Mouse (Mus musculus): Measurements from ENCODE around the gene Ankrd63. TPM values are rescaled to one million over a fixed set of nuclear protein-coding genes. Genes with fewer than 3 reads are reported as not detected.
A peak's percentile ranks its signal among the peaks of the same experiment; 100 is the strongest.
"Not testable (repeated sequence)": the region's sequence is repeated elsewhere in the genome, so short reads cannot be mapped to it uniquely, and the experiment has no call there.

Gene Ankrd63
- polyA plus RNA-seq, 1 experiment from 2014 or later: 0.06 TPM

DNA sequence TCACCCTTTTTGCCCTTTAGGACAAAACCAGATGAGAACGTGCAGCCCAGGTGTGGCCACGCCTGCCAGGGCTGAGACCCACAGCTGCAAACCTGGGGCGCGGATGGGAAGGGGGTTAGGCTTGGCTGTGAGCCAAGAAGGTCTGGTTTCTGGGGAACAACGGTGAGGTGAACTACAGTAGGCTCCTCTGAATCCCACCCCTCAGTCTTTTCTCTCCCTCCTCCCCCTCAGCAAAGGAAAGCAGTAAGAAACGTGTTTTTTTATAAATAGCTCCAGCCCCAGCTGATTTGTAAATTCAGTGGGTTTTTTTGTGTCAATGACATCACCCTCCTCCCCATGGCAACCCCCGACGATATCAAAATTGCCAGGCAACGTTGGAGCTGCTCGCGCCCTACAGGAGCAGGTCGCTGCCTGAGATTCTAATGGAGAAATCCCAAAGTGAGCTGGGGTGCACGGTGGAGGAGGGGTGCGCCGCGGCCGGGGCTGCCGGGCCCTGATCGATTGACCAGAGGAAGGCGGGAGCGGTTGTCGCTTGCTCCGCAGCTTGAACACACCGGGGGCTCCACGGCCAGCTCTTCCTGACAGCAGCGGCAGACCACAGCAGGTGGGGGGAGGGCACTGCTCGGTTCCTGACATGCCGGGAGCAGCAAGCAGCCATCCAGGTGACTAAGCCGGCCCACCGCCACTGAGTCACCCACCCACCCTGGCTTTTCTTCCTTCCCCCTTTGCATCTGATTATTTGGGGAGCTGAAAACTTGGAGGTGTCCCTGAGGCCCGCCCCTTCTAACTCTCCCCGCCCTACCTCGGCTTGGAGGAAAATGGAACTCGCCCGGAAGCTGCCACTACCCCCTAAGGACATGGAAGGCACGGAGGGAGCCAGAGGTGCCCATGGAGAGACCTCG lies 40.6 kb downstream of the Ankrd63 start, which contains the start of gene Pak6:
Gene Pak6 (plus strand): TSS at position 402 of the 902 bp plus-strand sequence.
- Histone ChIP-seq H3K27ac (ENCODE audit: low read length) (peak within 1 kb of the TSS; percentile 68), H3K9me3 (replicated peaks; ENCODE audit: control insufficient read depth, low read length) (no peaks in the 10 kb centered on the region), H3K9ac (ENCODE audit: low read depth, low read length) (peak within 1 kb of the TSS; percentile 69), H3K4me3 (ENCODE audit: low read depth, low read length) (peak within 1 kb of the TSS; percentile 64), H3K4me1 (ENCODE audit: control insufficient read depth, low read depth, low read length) (peaks cover 55% of the 10 kb centered on the region), H3K36me3 (ENCODE audit: control insufficient read depth, insufficient read depth) (no peaks in the 10 kb centered on the region), H3K4me2 (ENCODE audit: low read depth, low read length) (peak within 1 kb of the TSS; percentile 91), H3K27me3 (ENCODE audit: control insufficient read depth, insufficient read depth, low read depth, low read length) (no peaks in the 10 kb centered on the region)
- ATAC-seq (ENCODE audit: low read depth): no peak
- 1% methylated on average over 36 of the region's 37 CpGs for WGBS (ENCODE audit: insufficient replicate concordance)

DNA sequence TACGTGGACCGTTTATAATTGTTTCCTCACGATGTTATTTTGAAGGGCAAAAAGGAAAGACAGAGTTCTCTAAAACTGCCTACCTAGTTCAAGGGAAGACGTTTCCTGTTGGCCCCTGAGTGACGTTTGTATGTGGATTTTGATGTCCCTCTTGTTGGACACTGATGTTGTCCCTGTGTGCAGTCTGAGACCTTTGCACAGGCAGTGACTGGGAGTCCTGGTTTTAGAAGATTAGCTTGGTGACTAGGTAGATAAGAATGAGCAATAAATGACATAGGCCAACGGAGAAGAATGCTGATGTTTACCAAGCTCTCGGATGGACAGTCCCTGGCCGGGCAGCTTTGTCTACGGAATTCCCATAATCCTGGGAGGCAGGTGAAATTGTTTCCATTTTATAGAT lies 41.9 kb downstream of the Ankrd63 start:
- no peak overlapping the region; the same call in 1 of the 2 replicates for H3K4me2 ChIP-seq (ENCODE audit: low read depth, low read length)
- no peaks in the 10 kb centered on the region for H3K9me3 ChIP-seq (replicated peaks; ENCODE audit: control insufficient read depth, low read length)
- H3K4me1 ChIP-seq (ENCODE audit: control insufficient read depth, low read depth, low read length): peaks cover 60% of the 10 kb centered on the region
- no peaks in the 10 kb centered on the region for H3K36me3 ChIP-seq (ENCODE audit: control insufficient read depth, insufficient read depth)
- H3K4me3 ChIP-seq (ENCODE audit: low read depth, low read length): no peak overlapping the region
- no peak overlapping the region for H3K9ac ChIP-seq (ENCODE audit: low read depth, low read length)
- WGBS (ENCODE audit: insufficient replicate concordance): 34% methylated on average over 9 of the region's 9 CpGs
- no peaks in the 10 kb centered on the region for H3K27me3 ChIP-seq (ENCODE audit: control insufficient read depth, insufficient read depth, low read depth, low read length)
- H3K27ac ChIP-seq (ENCODE audit: low read length): peak overlapping the region; percentile 68
- no peak for ATAC-seq (ENCODE audit: low read depth)

DNA sequence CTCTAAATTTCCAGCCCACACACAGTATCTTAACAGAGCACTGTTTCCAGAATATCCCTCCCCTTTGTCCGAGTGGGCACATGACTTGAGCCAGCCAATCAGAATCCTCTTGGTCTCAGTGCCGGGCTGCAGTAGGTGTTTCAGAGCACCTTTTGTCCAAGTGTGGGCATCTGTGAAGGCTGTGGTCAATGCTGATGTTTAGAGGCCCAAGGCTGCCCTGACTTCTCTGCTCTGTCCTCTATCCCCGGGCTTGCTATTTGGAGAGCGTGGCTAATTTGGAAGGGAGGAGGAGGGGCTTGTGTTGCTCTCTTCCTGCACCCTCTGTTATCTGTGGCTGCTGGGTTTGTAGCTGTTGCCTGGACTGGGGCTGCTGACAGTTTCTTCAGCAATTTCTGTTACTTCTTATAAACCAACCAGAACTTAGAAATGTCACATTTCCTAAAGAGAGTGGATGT lies 43.7 kb downstream of the Ankrd63 start:
- peak overlapping the region; percentile 78 for H3K4me2 ChIP-seq (ENCODE audit: low read depth, low read length)
- no peaks in the 10 kb centered on the region for H3K36me3 ChIP-seq (ENCODE audit: control insufficient read depth, insufficient read depth)
- WGBS (ENCODE audit: insufficient replicate concordance): 1% methylated on average over 4 of the region's 4 CpGs
- H3K4me3 ChIP-seq (ENCODE audit: low read depth, low read length): peak overlapping the region; percentile 59
- peak overlapping the region; percentile 95 for H3K27ac ChIP-seq (ENCODE audit: low read length)
- H3K9me3 ChIP-seq (replicated peaks; ENCODE audit: control insufficient read depth, low read length): no peaks in the 10 kb centered on the region
- H3K4me1 ChIP-seq (ENCODE audit: control insufficient read depth, low read depth, low read length): peaks cover 60% of the 10 kb centered on the region
- peak; percentile 66 for ATAC-seq (ENCODE audit: low read depth)
- peak overlapping the region; percentile 60 for H3K9ac ChIP-seq (ENCODE audit: low read depth, low read length)
- H3K27me3 ChIP-seq (ENCODE audit: control insufficient read depth, insufficient read depth, low read depth, low read length): no peaks in the 10 kb centered on the region

DNA sequence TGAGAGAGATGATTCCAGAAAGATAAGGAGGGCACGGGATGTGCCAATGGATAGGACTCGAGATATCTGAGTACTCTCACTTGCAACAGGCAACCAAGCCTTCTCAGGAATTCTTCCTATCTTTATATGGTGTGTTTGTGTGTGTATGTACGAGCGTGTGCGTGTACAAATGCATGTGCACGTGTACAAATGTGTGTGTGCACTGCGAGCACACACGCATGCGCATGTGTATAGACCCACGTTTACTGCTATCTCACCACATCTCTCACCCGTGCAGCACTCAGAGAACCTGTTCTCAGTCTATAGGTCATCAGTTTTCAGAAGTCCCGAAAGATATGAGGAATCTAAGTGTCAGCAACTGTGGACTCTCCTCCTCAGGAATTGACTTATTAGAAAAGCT lies 44.3 kb downstream of the Ankrd63 start:
- WGBS (ENCODE audit: insufficient replicate concordance): 43% methylated on average over 12 of the region's 12 CpGs
- peaks cover 60% of the 10 kb centered on the region for H3K4me1 ChIP-seq (ENCODE audit: control insufficient read depth, low read depth, low read length)
- H3K4me3 ChIP-seq (ENCODE audit: low read depth, low read length): peak overlapping the region; percentile 59
- H3K9me3 ChIP-seq (replicated peaks; ENCODE audit: control insufficient read depth, low read length): no peaks in the 10 kb centered on the region
- no peaks in the 10 kb centered on the region for H3K36me3 ChIP-seq (ENCODE audit: control insufficient read depth, insufficient read depth)
- 0 out of 2 replicates have a peak, but pooled peaks have one; percentile 3 for ATAC-seq (ENCODE audit: low read depth)
- H3K27me3 ChIP-seq (ENCODE audit: control insufficient read depth, insufficient read depth, low read depth, low read length): no peaks in the 10 kb centered on the region
- H3K4me2 ChIP-seq (ENCODE audit: low read depth, low read length): peak overlapping the region; percentile 78
- peak overlapping the region; percentile 95 for H3K27ac ChIP-seq (ENCODE audit: low read length)
- H3K9ac ChIP-seq (ENCODE audit: low read depth, low read length): peak overlapping the region; percentile 60

DNA sequence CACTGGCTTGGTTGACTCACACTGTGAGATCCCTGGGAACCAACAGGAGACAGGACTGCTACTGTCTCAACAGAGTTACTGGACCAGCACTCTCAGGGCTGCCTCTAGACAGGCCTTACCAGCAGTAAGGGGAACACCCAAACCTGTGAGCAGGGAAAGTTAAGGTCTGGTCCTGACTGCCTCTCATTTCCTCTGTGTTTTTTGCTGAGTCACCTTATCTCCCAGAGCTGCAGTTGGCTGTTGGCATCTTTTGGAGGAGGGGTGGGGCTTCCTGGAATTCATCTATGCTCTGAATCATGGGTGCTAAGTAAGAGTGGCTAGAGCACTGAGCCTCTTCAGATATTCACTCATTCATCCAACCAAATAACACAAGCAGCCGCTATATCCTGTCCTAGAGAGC lies 44.7 kb downstream of the Ankrd63 start:
- Histone ChIP-seq H3K36me3 (ENCODE audit: control insufficient read depth, insufficient read depth) (no peaks in the 10 kb centered on the region), H3K9ac (ENCODE audit: low read depth, low read length) (peak overlapping the region; percentile 60), H3K9me3 (replicated peaks; ENCODE audit: control insufficient read depth, low read length) (no peaks in the 10 kb centered on the region), H3K4me2 (ENCODE audit: low read depth, low read length) (peak overlapping the region; percentile 78), H3K4me3 (ENCODE audit: low read depth, low read length) (peak overlapping the region; percentile 59), H3K27me3 (ENCODE audit: control insufficient read depth, insufficient read depth, low read depth, low read length) (no peaks in the 10 kb centered on the region), H3K4me1 (ENCODE audit: control insufficient read depth, low read depth, low read length) (peaks cover 58% of the 10 kb centered on the region), H3K27ac (ENCODE audit: low read length) (peak overlapping the region; percentile 95)
- peak; percentile 83 for ATAC-seq (ENCODE audit: low read depth)
- 10% methylated on average over 1 of the region's 1 CpGs for WGBS (ENCODE audit: insufficient replicate concordance)

DNA sequence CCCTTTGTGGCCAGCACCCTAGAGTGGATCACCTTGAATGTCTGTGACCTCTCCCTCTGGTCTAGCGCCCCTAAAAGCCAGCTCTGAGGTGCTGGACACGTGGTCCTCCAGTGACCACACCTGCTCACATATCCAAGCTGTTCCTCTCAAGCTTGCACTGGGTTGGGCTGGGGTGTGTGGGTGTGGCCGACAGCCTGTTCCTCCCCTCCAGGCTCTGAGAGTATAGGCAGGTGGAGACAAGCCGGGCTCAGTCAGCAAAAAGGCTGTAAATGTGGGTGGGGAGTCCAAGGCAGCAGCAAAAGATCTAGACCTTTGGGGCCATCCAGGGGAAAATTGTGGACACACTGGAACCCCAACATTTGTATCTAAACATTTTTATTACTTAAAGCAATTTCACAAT lies 45.3 kb downstream of the Ankrd63 start:
- WGBS (ENCODE audit: insufficient replicate concordance): 7% methylated on average over 4 of the region's 4 CpGs
- Histone ChIP-seq H3K36me3 (ENCODE audit: control insufficient read depth, insufficient read depth) (no peaks in the 10 kb centered on the region), H3K4me3 (ENCODE audit: low read depth, low read length) (peak overlapping the region; percentile 59), H3K27me3 (ENCODE audit: control insufficient read depth, insufficient read depth, low read depth, low read length) (no peaks in the 10 kb centered on the region), H3K4me1 (ENCODE audit: control insufficient read depth, low read depth, low read length) (peaks cover 52% of the 10 kb centered on the region), H3K9ac (ENCODE audit: low read depth, low read length) (peak overlapping the region; percentile 43), H3K27ac (ENCODE audit: low read length) (peak overlapping the region; percentile 95), H3K9me3 (replicated peaks; ENCODE audit: control insufficient read depth, low read length) (no peaks in the 10 kb centered on the region), H3K4me2 (ENCODE audit: low read depth, low read length) (peak overlapping the region; percentile 78)
- ATAC-seq (ENCODE audit: low read depth): peak; percentile 88

DNA sequence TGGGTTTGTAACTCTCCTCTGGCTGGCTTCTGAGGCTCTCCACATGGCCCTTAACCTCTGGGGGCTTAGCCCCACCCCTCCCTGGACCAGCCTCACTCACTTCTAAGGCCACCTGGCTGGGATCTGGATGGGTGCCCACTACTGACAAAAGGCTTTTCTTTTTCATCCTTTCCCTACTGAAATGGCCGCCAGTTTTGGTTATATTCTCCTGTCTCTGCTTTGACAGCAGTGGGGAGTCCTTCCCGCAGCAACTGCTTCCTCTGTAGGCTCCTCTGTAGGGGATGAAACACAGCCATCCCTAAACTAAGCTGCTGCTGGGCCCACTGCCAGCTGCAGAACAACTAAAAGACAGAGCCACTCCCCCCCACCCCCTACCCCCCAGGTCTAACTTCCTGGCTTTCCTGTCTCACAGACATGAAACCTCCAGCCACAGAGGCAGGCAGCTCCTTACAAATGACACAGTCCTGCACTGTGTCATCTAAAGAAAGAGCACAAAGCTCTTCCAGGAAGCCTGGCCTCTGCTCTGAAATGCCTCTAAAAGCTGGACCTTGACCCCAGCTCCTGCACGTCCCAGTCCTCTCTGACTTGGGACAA lies 47.0 kb downstream of the Ankrd63 start:
- H3K27ac ChIP-seq (ENCODE audit: low read length): no peak overlapping the region
- H3K4me1 ChIP-seq (ENCODE audit: control insufficient read depth, low read depth, low read length): peaks cover 35% of the 10 kb centered on the region
- no peak overlapping the region for H3K4me2 ChIP-seq (ENCODE audit: low read depth, low read length)
- H3K9me3 ChIP-seq (replicated peaks; ENCODE audit: control insufficient read depth, low read length): no peaks in the 10 kb centered on the region
- H3K27me3 ChIP-seq (ENCODE audit: control insufficient read depth, insufficient read depth, low read depth, low read length): no peaks in the 10 kb centered on the region
- no peaks in the 10 kb centered on the region for H3K36me3 ChIP-seq (ENCODE audit: control insufficient read depth, insufficient read depth)
- H3K4me3 ChIP-seq (ENCODE audit: low read depth, low read length): no peak overlapping the region
- 46% methylated on average over 3 of the region's 3 CpGs for WGBS (ENCODE audit: insufficient replicate concordance)
- H3K9ac ChIP-seq (ENCODE audit: low read depth, low read length): no peak overlapping the region
- ATAC-seq (ENCODE audit: low read depth): no peak

DNA sequence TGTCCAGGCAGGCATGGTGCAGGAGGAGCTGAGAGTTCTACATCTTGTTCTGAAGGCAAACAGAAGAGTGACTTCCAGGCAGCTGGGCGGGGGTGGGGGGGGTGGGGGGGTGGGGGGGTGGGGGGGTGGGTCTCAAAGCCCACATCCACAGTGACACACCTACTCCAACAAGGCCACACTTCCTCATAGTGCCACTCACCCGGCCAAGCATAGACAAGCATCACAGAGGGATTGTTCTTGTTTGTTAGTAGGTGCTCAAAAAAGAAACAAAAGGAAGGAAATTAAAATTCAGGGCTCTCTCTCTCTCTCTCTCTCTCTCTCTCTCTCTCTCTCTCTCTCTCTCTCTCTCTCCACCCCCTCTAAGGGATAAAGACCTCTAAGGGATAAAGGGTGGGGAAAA lies 53.1 kb downstream of the Ankrd63 start:
- H3K36me3 ChIP-seq (ENCODE audit: control insufficient read depth, insufficient read depth); H3K9me3 ChIP-seq (replicated peaks; ENCODE audit: control insufficient read depth, low read length); H3K4me3 ChIP-seq (ENCODE audit: low read depth, low read length); H3K4me2 ChIP-seq (ENCODE audit: low read depth, low read length); H3K27ac ChIP-seq (ENCODE audit: low read length); H3K4me1 ChIP-seq (ENCODE audit: control insufficient read depth, low read depth, low read length); H3K9ac ChIP-seq (ENCODE audit: low read depth, low read length); H3K27me3 ChIP-seq (ENCODE audit: control insufficient read depth, insufficient read depth, low read depth, low read length); ATAC-seq (ENCODE audit: low read depth): not testable (repeated sequence)
- WGBS (ENCODE audit: insufficient replicate concordance): 28% methylated on average over 2 of the region's 2 CpGs
